In the genomic region with DNA sequence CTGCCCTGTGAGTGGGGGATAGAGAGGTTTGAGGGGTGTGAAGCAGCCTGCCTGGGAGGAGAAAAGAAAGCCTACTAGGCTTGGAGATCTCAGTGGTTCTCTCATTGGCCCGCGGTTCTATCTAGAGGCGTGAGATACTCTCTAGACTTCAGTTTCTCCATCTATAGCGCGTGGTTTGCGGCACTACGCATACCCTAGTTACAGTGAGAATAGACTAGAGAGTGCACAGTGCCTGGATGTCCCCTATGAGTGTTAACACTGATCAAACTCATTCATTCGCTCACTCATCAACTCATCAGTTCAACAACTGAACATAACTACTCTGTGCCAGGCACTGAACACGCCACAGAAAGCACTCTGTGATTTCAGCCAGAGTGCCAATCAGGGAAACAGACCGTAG, we compare ENCODE assay signal across 12 mouse cellular contexts. TPM values are rescaled to one million over a fixed set of nuclear protein-coding genes. Genes with fewer than 3 reads are reported as not detected.
A peak's percentile ranks its signal among the peaks of the same experiment; 100 is the strongest.
DNase-seq lines count a peak whose midpoint lies in the region; ATAC-seq and TF ChIP-seq lines count a peak whose summit lies in the region.
"Had no signal": no experiment of that assay in that cellular context is flagged by ENCODE, and none has a peak within 500 bp of the region (broad histone marks: within the 10 kb centered on the region; RNA-seq: fewer than 3 reads in every experiment).

No protein-coding gene starts in this region.

- TF ChIP-seq CTCF in testis, adult 2 months (IDR thresholded peaks at IDR 0.05; ENCODE audit: control insufficient read depth, insufficient read depth, insufficient replicate concordance, low read depth, low read length), result no peak

- peak overlapping the region; percentile 28 for H3K4me2 ChIP-seq in forebrain, embryonic 16.5 days (ENCODE audit: low read length)
- peak overlapping the region; percentile 70 for H3K4me2 ChIP-seq in midbrain, embryonic 12.5 days (replicated peaks)
- H3K4me2 ChIP-seq: heart, embryonic 11.5 days; lung, embryonic 14.5 days had no signal

- H3K27ac ChIP-seq in testis, adult 2 months (ENCODE audit: control insufficient read depth, insufficient read depth, low read depth, low read length), result peak overlapping the region; percentile 51
- peak overlapping the region; percentile 86 for H3K27ac ChIP-seq in forebrain, embryonic 16.5 days (ENCODE audit: low read length)
- H3K27ac ChIP-seq in midbrain, embryonic 12.5 days (replicated peaks), result peak overlapping the region; percentile 96
- H3K27ac ChIP-seq: gastrocnemius, adult 2 months had no signal

- H3K4me1 ChIP-seq in testis, adult 2 months (ENCODE audit: control insufficient read depth, insufficient read depth, low read length), result peaks cover 15% of the 10 kb centered on the region
- peaks cover 62% of the 10 kb centered on the region for H3K4me1 ChIP-seq in forebrain, embryonic 16.5 days (replicated peaks; ENCODE audit: control insufficient read depth, insufficient read depth, low read length)
- peaks cover 65% of the 10 kb centered on the region for H3K4me1 ChIP-seq in midbrain, embryonic 12.5 days

- H3K9me3 ChIP-seq in forebrain, embryonic 16.5 days (ENCODE audit: control insufficient read depth, low read length), result no peaks in the 10 kb centered on the region
- no peaks in the 10 kb centered on the region for H3K9me3 ChIP-seq in midbrain, embryonic 12.5 days

- WGBS in forebrain, embryonic 16.5 days, result 55% methylated on average over 10 of the region's 10 CpGs
- WGBS in midbrain, embryonic 12.5 days, result 82% methylated on average over 10 of the region's 10 CpGs

- no peaks in the 10 kb centered on the region; the same call in 1 of the 2 replicates for H3K27me3 ChIP-seq in testis, adult 2 months (ENCODE audit: control insufficient read depth, insufficient read depth, low read length)
- H3K27me3 ChIP-seq in forebrain, embryonic 16.5 days (replicated peaks; ENCODE audit: control insufficient read depth, insufficient read depth, low read length), result no peaks in the 10 kb centered on the region
- no peaks in the 10 kb centered on the region for H3K27me3 ChIP-seq in midbrain, embryonic 12.5 days
- H3K27me3 ChIP-seq: CH12.LX had no signal

- no peak overlapping the region; the same call in 1 of the 2 replicates for H3K9ac ChIP-seq in forebrain, embryonic 16.5 days (replicated peaks; ENCODE audit: low read depth, low read length)
- peak overlapping the region; percentile 80; the same call in 1 of the 2 replicates for H3K9ac ChIP-seq in midbrain, embryonic 12.5 days (replicated peaks)
- H3K9ac ChIP-seq: lung, embryonic 14.5 days had no signal

- TF ChIP-seq POLR2A in testis, adult 2 months (IDR thresholded peaks at IDR 0.05; ENCODE audit: control insufficient read depth, low read depth, low read length), result no peak

- H3K36me3 ChIP-seq in testis, adult 2 months (ENCODE audit: control insufficient read depth, insufficient read depth, low read length), result no peaks in the 10 kb centered on the region
- no peaks in the 10 kb centered on the region for H3K36me3 ChIP-seq in forebrain, embryonic 16.5 days (ENCODE audit: control insufficient read depth, insufficient read depth)
- H3K36me3 ChIP-seq in midbrain, embryonic 12.5 days, result peaks cover 25% of the 10 kb centered on the region

- no peak for DNase-seq in testis, postnatal 14 days (ENCODE audit: low spot score)
- DNase-seq in thymus, postnatal 36 days, result no peak
- no peak for DNase-seq in yolk sac, embryonic 10.5 days (ENCODE audit: low spot score)
- DNase-seq in lung, postnatal 10 days, result no peak
- DNase-seq: gastrocnemius, adult 2 months; kidney, postnatal 10 days; lung, embryonic 14.5 days had no signal

- no peak overlapping the region for H3K4me3 ChIP-seq in testis, adult 2 months (ENCODE audit: control insufficient read depth, low read depth, low read length)
- 0 out of 2 replicates have a peak overlapping the region, but pooled peaks have one; percentile 1 for H3K4me3 ChIP-seq in forebrain, embryonic 16.5 days (replicated peaks; ENCODE audit: low read length)
- peak overlapping the region; percentile 17; the same call in 1 of the 2 replicates for H3K4me3 ChIP-seq in midbrain, embryonic 12.5 days
- H3K4me3 ChIP-seq: gastrocnemius, adult 2 months had no signal

- ATAC-seq in forebrain, embryonic 16.5 days, result no peak
- no peak for ATAC-seq in midbrain, embryonic 12.5 days (ENCODE audit: low FRiP score, low read depth)

RNA-seq across cellular contexts. Expression of gene Ttyh1, which starts 3.6 kb away (rescaled TPM):
- polyA plus RNA-seq in testis, adult 2 months (2012; rRNA removed), result 59.3 and 70.0 TPM in 2 replicates
- polyA plus RNA-seq in forebrain, embryonic 16.5 days (2015; fragmentation: Nextera tagmentation; extraction: Ambion mirVana), result 97.4 and 115 TPM in 2 replicates
- 79.8 and 87.2 TPM in 2 replicates for polyA plus RNA-seq in midbrain, embryonic 12.5 days (2016; fragmentation: Nextera tagmentation; extraction: Ambion mirVana)

RNA-seq across cellular contexts. Expression of gene Leng8, which starts 14.1 kb away (rescaled TPM):
- polyA plus RNA-seq in testis, adult 2 months (2012; rRNA removed), result 469 and 559 TPM in 2 replicates
- 68.6 and 95.7 TPM in 2 replicates for polyA plus RNA-seq in forebrain, embryonic 16.5 days (2015; fragmentation: Nextera tagmentation; extraction: Ambion mirVana)
- 121 and 130 TPM in 2 replicates for polyA plus RNA-seq in midbrain, embryonic 12.5 days (2016; fragmentation: Nextera tagmentation; extraction: Ambion mirVana)

RNA-seq across cellular contexts. Expression of gene Leng9, which starts 27.4 kb away (rescaled TPM):
- polyA plus RNA-seq in testis, adult 2 months (2012; rRNA removed), result 5.1 and 5.7 TPM in 2 replicates
- 5.4 and 6.4 TPM in 2 replicates for polyA plus RNA-seq in forebrain, embryonic 16.5 days (2015; fragmentation: Nextera tagmentation; extraction: Ambion mirVana)
- polyA plus RNA-seq in midbrain, embryonic 12.5 days (2016; fragmentation: Nextera tagmentation; extraction: Ambion mirVana), result 2.5 and 2.7 TPM in 2 replicates

RNA-seq across cellular contexts. Expression of gene Cdc42ep5, which starts 41.9 kb away (rescaled TPM):
- polyA plus RNA-seq in testis, adult 2 months (2012; rRNA removed), result 17.9 and 19.2 TPM in 2 replicates
- polyA plus RNA-seq in forebrain, embryonic 16.5 days (2015; fragmentation: Nextera tagmentation; extraction: Ambion mirVana), result 3.4 and 3.8 TPM in 2 replicates
- 13.2 and 17.7 TPM in 2 replicates for polyA plus RNA-seq in midbrain, embryonic 12.5 days (2016; fragmentation: Nextera tagmentation; extraction: Ambion mirVana)

RNA-seq across cellular contexts. Expression of gene Lair1, which starts 59.8 kb away (rescaled TPM):
- polyA plus RNA-seq in testis, adult 2 months (2012; rRNA removed), result 0.55 and 1.5 TPM in 2 replicates
- 1.4 and 2.5 TPM in 2 replicates for polyA plus RNA-seq in forebrain, embryonic 16.5 days (2015; fragmentation: Nextera tagmentation; extraction: Ambion mirVana)
- polyA plus RNA-seq in midbrain, embryonic 12.5 days (2016; fragmentation: Nextera tagmentation; extraction: Ambion mirVana), result 1.4 and 1.7 TPM in 2 replicates
